Mouse (Mus musculus) heart, adult 2 months (tissue): ENCODE results near the gene Slc27a5.

Source experiments
- CTCF ChIP-seq: fragments of 200-600 bp; IDR thresholded peaks from 2 replicates; pipeline ENCODE4 v1.8.1; 2022; ENCODE audit warnings: antibody characterized with exemption, mild to moderate bottlenecking, moderate library complexity
- EP300 ChIP-seq: fragments of 200-500 bp; IDR thresholded peaks from 2 replicates; pipeline ENCODE4 v1.6.1; 2011; ENCODE audit warnings: low read depth, low read length, control low read depth; ENCODE audit not compliant: insufficient read depth
- POLR2A ChIP-seq: fragments of 200-500 bp; IDR thresholded peaks from 2 replicates; pipeline ENCODE4 v1.6.1; 2011; ENCODE audit warnings: mild to moderate bottlenecking, low read depth, low read length, control low read depth; ENCODE audit not compliant: insufficient read depth

DNA sequence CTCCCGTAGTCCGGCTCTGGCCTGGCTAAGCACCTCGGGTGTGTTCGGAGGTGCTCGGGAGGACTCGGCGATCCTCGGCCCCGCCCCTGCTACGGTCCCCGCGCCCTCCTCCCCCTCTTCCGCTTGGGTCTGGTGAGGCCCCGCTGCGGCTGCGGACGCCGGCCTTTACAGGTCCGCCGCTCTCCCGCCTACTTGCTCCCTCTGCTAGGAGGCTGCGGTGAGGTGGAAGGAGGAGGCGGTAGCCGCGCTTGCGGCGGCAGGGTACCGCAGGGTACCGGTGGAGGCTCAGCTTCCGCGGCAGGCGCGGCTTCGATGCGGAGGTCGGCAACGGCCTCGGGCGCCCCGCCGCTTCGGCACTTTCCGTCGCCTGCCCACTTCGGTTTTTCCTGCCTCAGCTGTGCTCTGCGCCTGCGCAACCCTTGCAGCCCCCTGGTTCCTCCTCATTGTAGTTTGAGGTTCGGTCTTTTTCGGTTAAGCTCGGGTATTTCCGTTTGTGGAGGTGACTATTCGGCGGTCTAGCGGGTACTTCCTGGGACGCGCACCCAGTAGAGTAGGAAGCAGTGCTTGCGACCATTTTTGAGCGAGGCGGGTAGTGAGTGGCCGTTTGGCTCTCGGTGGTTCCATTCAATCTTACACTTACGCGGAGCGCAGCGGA, 40.0 kb upstream of the Slc27a5 start, which contains the start of gene Ube2m:
- TF ChIP-seq POLR2A: peak; percentile 87
- no peak for TF ChIP-seq CTCF
- TF ChIP-seq EP300: no peak; the same call in 1 of the 2 replicates
